Mouse (Mus musculus): Measurements from ENCODE around the gene Anapc1. TPM values are rescaled to one million over a fixed set of nuclear protein-coding genes. Genes with fewer than 3 reads are reported as not detected.
A peak's percentile ranks its signal among the peaks of the same experiment; 100 is the strongest.
"Not testable (repeated sequence)": the region's sequence is repeated elsewhere in the genome, so short reads cannot be mapped to it uniquely, and the experiment has no call there.

The Anapc1 gene
- polyA plus RNA-seq, 1 experiment from 2014 or later, result 53.1 TPM

GRCm38 (mm10) chr2:128694548-128694947, 7.4 kb upstream of the Anapc1 start:
- Histone ChIP-seq H3K4me3 (no peak overlapping the region), H3K9ac (no peak overlapping the region), H3K36me3 (no peaks in the 10 kb centered on the region), H3K4me2 (no peak overlapping the region), H3K27me3 (replicated peaks) (peaks cover 36% of the 10 kb centered on the region), H3K4me1 (peaks cover 10% of the 10 kb centered on the region), H3K27ac (no peak overlapping the region), H3K9me3 (replicated peaks) (no peaks in the 10 kb centered on the region)
- no peak for ATAC-seq

GRCm38 (mm10) chr2:128693828-128694227, 6.6 kb upstream of the Anapc1 start:
- H3K27ac ChIP-seq; H3K4me3 ChIP-seq; H3K9ac ChIP-seq; H3K36me3 ChIP-seq; H3K4me1 ChIP-seq; ATAC-seq; H3K9me3 ChIP-seq (replicated peaks); H3K4me2 ChIP-seq: not testable (repeated sequence)
- peaks cover 29% of the 10 kb centered on the region for H3K27me3 ChIP-seq (replicated peaks)
- WGBS (ENCODE audit: insufficient replicate concordance), result 70% methylated on average over 3 of the region's 3 CpGs

GRCm38 (mm10) chr2:128693236-128693635, 6.0 kb upstream of the Anapc1 start:
- Histone ChIP-seq H3K4me2 (no peak overlapping the region), H3K27me3 (replicated peaks) (peaks cover 23% of the 10 kb centered on the region), H3K4me1 (0 out of 2 replicates have a peak, but pooled peaks cover 2% of the 10 kb centered on the region), H3K27ac (no peak overlapping the region), H3K9ac (no peak overlapping the region), H3K9me3 (replicated peaks) (no peaks in the 10 kb centered on the region), H3K4me3 (no peak overlapping the region), H3K36me3 (no peaks in the 10 kb centered on the region)
- no peak for ATAC-seq
- 49% methylated on average over 4 of the region's 4 CpGs for WGBS (ENCODE audit: insufficient replicate concordance)

- H3K27ac ChIP-seq, result no peak overlapping the region
- H3K4me3 ChIP-seq, result no peak overlapping the region
- no peak overlapping the region for H3K4me2 ChIP-seq
- H3K9me3 ChIP-seq (replicated peaks), result no peaks in the 10 kb centered on the region
- ATAC-seq, result no peak
- H3K4me1 ChIP-seq, result peaks cover 4% of the 10 kb centered on the region
- no peaks in the 10 kb centered on the region for H3K36me3 ChIP-seq
- H3K27me3 ChIP-seq (replicated peaks), result peaks cover 18% of the 10 kb centered on the region
- WGBS (ENCODE audit: insufficient replicate concordance), result 81% methylated on average over 10 of the region's 10 CpGs
- no peak overlapping the region for H3K9ac ChIP-seq
Measured at GRCm38 (mm10) chr2:128692771-128693170, 5.6 kb upstream of the Anapc1 start.

- 83% methylated on average over 14 of the region's 14 CpGs for WGBS (ENCODE audit: insufficient replicate concordance)
- Histone ChIP-seq H3K27ac (no peak overlapping the region), H3K4me3 (no peak overlapping the region), H3K4me1 (peaks cover 6% of the 10 kb centered on the region), H3K9ac (no peak overlapping the region), H3K4me2 (no peak overlapping the region), H3K36me3 (no peaks in the 10 kb centered on the region), H3K9me3 (replicated peaks) (no peaks in the 10 kb centered on the region), H3K27me3 (replicated peaks) (peaks cover 14% of the 10 kb centered on the region)
- ATAC-seq, result no peak
Measured at GRCm38 (mm10) chr2:128692336-128692735, 5.1 kb upstream of the Anapc1 start.

GRCm38 (mm10) chr2:128687558-128688120, 448 bp upstream of the Anapc1 start:
- Histone ChIP-seq H3K9me3 (replicated peaks) (no peaks in the 10 kb centered on the region), H3K9ac (peak overlapping the region; percentile 96), H3K36me3 (peaks cover 26% of the 10 kb centered on the region), H3K27me3 (replicated peaks) (no peaks in the 10 kb centered on the region), H3K4me3 (peak overlapping the region; percentile 95), H3K4me2 (peak overlapping the region; percentile 75), H3K4me1 (peaks cover 30% of the 10 kb centered on the region), H3K27ac (peak overlapping the region; percentile 86)
- ATAC-seq, result peak; percentile 34; the same call in 1 of the 2 replicates
- 48% methylated on average over 10 of the region's 10 CpGs for WGBS (ENCODE audit: insufficient replicate concordance)

GRCm38 (mm10) chr2:128680661-128681060, 6.5 kb downstream of the Anapc1 start:
- no peak overlapping the region for H3K9ac ChIP-seq
- no peak overlapping the region for H3K27ac ChIP-seq
- peaks cover 92% of the 10 kb centered on the region for H3K36me3 ChIP-seq
- H3K27me3 ChIP-seq (replicated peaks), result no peaks in the 10 kb centered on the region
- ATAC-seq, result no peak
- no peak overlapping the region for H3K4me2 ChIP-seq
- H3K4me3 ChIP-seq, result no peak overlapping the region
- H3K4me1 ChIP-seq, result peaks cover 19% of the 10 kb centered on the region
- H3K9me3 ChIP-seq (replicated peaks), result no peaks in the 10 kb centered on the region
- 63% methylated on average over 4 of the region's 4 CpGs for WGBS (ENCODE audit: insufficient replicate concordance)

- 84% methylated on average over 1 of the region's 1 CpGs for WGBS (ENCODE audit: insufficient replicate concordance)
- Histone ChIP-seq H3K4me3 (no peak overlapping the region), H3K36me3 (peaks cover 92% of the 10 kb centered on the region), H3K27ac (no peak overlapping the region), H3K9me3 (replicated peaks) (no peaks in the 10 kb centered on the region), H3K4me2 (no peak overlapping the region), H3K4me1 (no peaks in the 10 kb centered on the region), H3K9ac (no peak overlapping the region), H3K27me3 (replicated peaks) (no peaks in the 10 kb centered on the region)
- no peak for ATAC-seq
Measured at GRCm38 (mm10) chr2:128620578-128620977, 66.6 kb downstream of the Anapc1 start.

- Histone ChIP-seq H3K9me3 (replicated peaks) (no peaks in the 10 kb centered on the region), H3K27me3 (replicated peaks) (no peaks in the 10 kb centered on the region), H3K27ac (no peak overlapping the region), H3K9ac (no peak overlapping the region), H3K4me1 (peaks cover 5% of the 10 kb centered on the region; the same call in 1 of the 2 replicates), H3K4me2 (no peak overlapping the region), H3K36me3 (peaks cover 92% of the 10 kb centered on the region), H3K4me3 (no peak overlapping the region)
- ATAC-seq, result no peak
- 85% methylated on average over 4 of the region's 4 CpGs for WGBS (ENCODE audit: insufficient replicate concordance)
Measured at GRCm38 (mm10) chr2:128615366-128615765, 71.8 kb downstream of the Anapc1 start.

GRCm38 (mm10) chr2:128613365-128613764, 73.8 kb downstream of the Anapc1 start:
- ATAC-seq, result no peak
- WGBS (ENCODE audit: insufficient replicate concordance), result 61% methylated on average over 5 of the region's 5 CpGs

GRCm38 (mm10) chr2:128612275-128612674, 74.9 kb downstream of the Anapc1 start:
- Histone ChIP-seq H3K27ac (0 out of 2 replicates have a peak overlapping the region, but pooled peaks have one; percentile 30), H3K36me3 (peaks cover 72% of the 10 kb centered on the region), H3K4me3 (no peak overlapping the region), H3K4me1 (peaks cover 5% of the 10 kb centered on the region; the same call in 1 of the 2 replicates), H3K9me3 (replicated peaks) (no peaks in the 10 kb centered on the region), H3K4me2 (no peak overlapping the region), H3K27me3 (replicated peaks) (no peaks in the 10 kb centered on the region), H3K9ac (no peak overlapping the region)
- peak; percentile 72 for ATAC-seq
- 73% methylated on average over 7 of the region's 7 CpGs for WGBS (ENCODE audit: insufficient replicate concordance)

More at GRCm38 (mm10) chr2:128613365-128613764, 73.8 kb downstream of the Anapc1 start:
- no peaks in the 10 kb centered on the region for H3K9me3 ChIP-seq (replicated peaks)
- H3K36me3 ChIP-seq, result peaks cover 83% of the 10 kb centered on the region
- no peak overlapping the region for H3K4me3 ChIP-seq
- H3K4me1 ChIP-seq, result peaks cover 5% of the 10 kb centered on the region; the same call in 1 of the 2 replicates
- no peak overlapping the region for H3K4me2 ChIP-seq
- no peaks in the 10 kb centered on the region for H3K27me3 ChIP-seq (replicated peaks)
- no peak overlapping the region for H3K27ac ChIP-seq
- H3K9ac ChIP-seq, result no peak overlapping the region

GRCm38 (mm10) chr2:128611178-128611577, 76.0 kb downstream of the Anapc1 start:
- H3K4me3 ChIP-seq, result no peak overlapping the region
- no peak overlapping the region for H3K9ac ChIP-seq
- no peak for ATAC-seq
- no peak overlapping the region for H3K27ac ChIP-seq
- H3K27me3 ChIP-seq (replicated peaks), result no peaks in the 10 kb centered on the region
- no peaks in the 10 kb centered on the region for H3K9me3 ChIP-seq (replicated peaks)
- peaks cover 63% of the 10 kb centered on the region for H3K36me3 ChIP-seq
- whole genome bisulfite sequencing (ENCODE audit: insufficient replicate concordance), result 88% methylated on average over 8 of the region's 8 CpGs
- peaks cover 5% of the 10 kb centered on the region; the same call in 1 of the 2 replicates for H3K4me1 ChIP-seq
- no peak overlapping the region for H3K4me2 ChIP-seq

- H3K36me3 ChIP-seq, result peaks cover 46% of the 10 kb centered on the region
- 74% methylated on average over 5 of the region's 5 CpGs for WGBS (ENCODE audit: insufficient replicate concordance)
- H3K9me3 ChIP-seq (replicated peaks), result no peaks in the 10 kb centered on the region
- no peak overlapping the region for H3K9ac ChIP-seq
- H3K27ac ChIP-seq, result no peak overlapping the region
- H3K4me1 ChIP-seq, result peaks cover 5% of the 10 kb centered on the region; the same call in 1 of the 2 replicates
- no peak overlapping the region for H3K4me2 ChIP-seq
- no peaks in the 10 kb centered on the region for H3K27me3 ChIP-seq (replicated peaks)
- no peak overlapping the region for H3K4me3 ChIP-seq
- peak; percentile 38; the same call in 1 of the 2 replicates for ATAC-seq
Measured at GRCm38 (mm10) chr2:128609286-128609685, 77.9 kb downstream of the Anapc1 start.
